Mouse (Mus musculus) heart, adult 2 months (tissue): ENCODE data around the gene Cd81.

ENCODE experiments used
- CTCF ChIP-seq: fragments of 200-600 bp; IDR thresholded peaks from 2 replicates; pipeline ENCODE4 v1.8.1; 2022; ENCODE audit warnings: antibody characterized with exemption, mild to moderate bottlenecking, moderate library complexity
- EP300 ChIP-seq: fragments of 200-500 bp; IDR thresholded peaks from 2 replicates; pipeline ENCODE4 v1.6.1; 2011; ENCODE audit warnings: low read depth, low read length, control low read depth; ENCODE audit not compliant: insufficient read depth
- POLR2A ChIP-seq: fragments of 200-500 bp; IDR thresholded peaks from 2 replicates; pipeline ENCODE4 v1.6.1; 2011; ENCODE audit warnings: mild to moderate bottlenecking, low read depth, low read length, control low read depth; ENCODE audit not compliant: insufficient read depth

DNA sequence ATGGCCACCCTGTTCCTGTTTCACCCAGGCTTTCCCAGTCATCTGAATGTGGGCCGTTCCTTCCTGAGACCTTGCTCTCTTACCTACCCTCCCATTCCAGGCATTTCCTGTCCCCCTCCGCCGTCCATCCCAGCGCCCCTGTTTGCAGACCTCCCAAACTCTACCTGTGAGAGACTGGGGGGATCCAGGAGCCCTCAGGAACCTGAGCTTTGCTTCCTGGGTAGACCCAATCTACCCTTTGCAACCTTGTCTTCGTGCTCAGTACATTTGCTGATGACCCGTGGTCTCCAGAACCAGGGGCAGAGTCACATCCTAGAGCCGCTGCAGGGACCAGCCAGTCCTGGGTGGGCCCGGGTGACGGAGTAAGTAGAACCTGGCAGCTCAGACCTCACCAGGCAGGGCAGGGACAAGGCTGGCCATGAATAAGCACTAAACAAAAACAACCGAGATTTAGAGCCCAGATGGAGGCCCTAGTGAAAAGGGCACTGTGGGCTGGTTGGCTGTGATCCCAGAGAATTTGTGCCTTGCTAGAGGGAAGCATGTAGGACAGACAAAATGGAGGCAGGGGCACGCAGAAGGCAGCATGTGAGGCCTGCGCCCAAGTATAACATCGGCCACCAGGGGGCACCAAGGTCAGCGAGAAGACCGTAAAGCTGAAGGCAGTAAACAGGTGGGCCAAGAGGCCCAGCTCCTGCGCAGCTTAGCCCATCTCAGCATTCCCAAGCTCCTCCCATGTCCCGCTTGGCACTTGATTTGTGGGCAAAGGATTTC is 44.8 kb upstream of the Cd81 start:
- TF ChIP-seq CTCF: peak; percentile 85
- TF ChIP-seq POLR2A: no peak
- TF ChIP-seq EP300: peak; percentile 93
